Mouse (Mus musculus) olfactory bulb, adult 2 months (tissue): ENCODE results near the gene Frmd4b.

Experiments used
- CTCF ChIP-seq: fragments of 200-500 bp; IDR thresholded peaks from 2 replicates; pipeline ENCODE4 v1.5.1; 2012; ENCODE audit warnings: low read depth, mild to moderate bottlenecking, low read length, moderate library complexity; ENCODE audit not compliant: insufficient read depth
- POLR2A ChIP-seq: fragments of 200-500 bp; IDR thresholded peaks from 2 replicates; pipeline ENCODE4 v1.6.1; 2012; ENCODE audit warnings: mild to moderate bottlenecking, low read depth, low read length, moderate library complexity; ENCODE audit not compliant: insufficient read depth

- no peak for TF ChIP-seq POLR2A
- TF ChIP-seq CTCF: no peak
Observed at GRCm38 (mm10) chr6:97586606-97587005, 30.7 kb downstream of the Frmd4b start.
